Mouse (Mus musculus) stomach, postnatal 0 days (tissue): ENCODE data around the gene 0610030E20Rik. TPM values are rescaled to one million over a fixed set of nuclear protein-coding genes. Genes with fewer than 3 reads are reported as not detected.
A peak's percentile ranks its signal among the peaks of the same experiment; 100 is the strongest.

Experiments
- ATAC-seq: fragments of 200-750 bp; cut with Nextera tagmentation; 2 replicates; pipeline ENCODE4 v1.8.0; 2017; ENCODE audit not compliant: low FRiP score, low TSS enrichment
- DNase-seq: peaks from one replicate; pipeline ENCODE4 v3.0.0-alpha.2; 2016; ENCODE audit warnings: low spot score
- H3K27ac ChIP-seq: fragments of 300-500 bp; sonication (generic); replicated peaks from 2 replicates; pipeline ENCODE4 v1.5.1; 2014; ENCODE audit warnings: mild to moderate bottlenecking, control low read depth
- H3K27me3 ChIP-seq: fragments of 300-500 bp; sonication (generic); 2 replicates; pipeline ENCODE4 v1.6.1; 2014; ENCODE audit warnings: low read length; ENCODE audit not compliant: control insufficient read depth, insufficient read depth
- H3K36me3 ChIP-seq: fragments of 300-500 bp; sonication (generic); 2 replicates; pipeline ENCODE4 v1.6.1; 2014; ENCODE audit warnings: low read length, mixed read lengths; ENCODE audit not compliant: control insufficient read depth, insufficient read depth
- H3K4me1 ChIP-seq: fragments of 300-500 bp; sonication (generic); replicated peaks from 2 replicates; pipeline ENCODE4 v1.6.1; 2014; ENCODE audit warnings: antibody characterized with exemption; ENCODE audit not compliant: control insufficient read depth, insufficient read depth
- H3K4me2 ChIP-seq: fragments of 300-500 bp; sonication (generic); replicated peaks from 2 replicates; pipeline ENCODE4 v1.6.1; 2014; ENCODE audit warnings: low read depth, mild to moderate bottlenecking, control low read depth, moderate library complexity
- H3K4me3 ChIP-seq: fragments of 300-500 bp; sonication (generic); 2 replicates; pipeline ENCODE4 v1.5.1; 2014; ENCODE audit warnings: low read depth, low read length, control low read depth
- H3K9ac ChIP-seq: fragments of 300-500 bp; sonication (generic); 2 replicates; pipeline ENCODE4 v1.6.1; 2014; ENCODE audit warnings: mild to moderate bottlenecking, low read length, control low read depth, mixed read lengths
- H3K9me3 ChIP-seq: fragments of 300-500 bp; sonication (generic); 2 replicates; pipeline ENCODE4 v1.6.1; 2016; ENCODE audit warnings: low read length; ENCODE audit not compliant: control insufficient read depth
- CTCF ChIP-seq: IDR thresholded peaks from 2 replicates; pipeline ENCODE4 v1.5.1; 2016; ENCODE audit warnings: antibody characterized with exemption, low read depth, mild to moderate bottlenecking, moderate library complexity
- EP300 ChIP-seq: optimal IDR thresholded peaks from 2 replicates; pipeline ENCODE3; 2016; ENCODE audit warnings: antibody characterized with exemption
- WGBS: fragments of 180-500 bp; shearing (Covaris S2); extraction: QIAGEN DNeasy Blood & Tissue Kit; methylation state at CpG from one replicate; pipeline ENCODE4 v1.1.7; 2014; 5-methylcytosine and 5-hydroxymethylcytosine counted together
- polyA plus RNA-seq: library from polyadenylated mRNA; unstranded; fragments of >200 nt; fragmentation: Nextera tagmentation; extraction: Ambion mirVana; gene quantifications from 2 replicates; pipeline ENCODE4 v1.2.1, GENCODE M21; 2015

Gene 0610030E20Rik
- polyA plus RNA-seq, 1 experiment from 2014 or later, result 19.6 TPM

DNA sequence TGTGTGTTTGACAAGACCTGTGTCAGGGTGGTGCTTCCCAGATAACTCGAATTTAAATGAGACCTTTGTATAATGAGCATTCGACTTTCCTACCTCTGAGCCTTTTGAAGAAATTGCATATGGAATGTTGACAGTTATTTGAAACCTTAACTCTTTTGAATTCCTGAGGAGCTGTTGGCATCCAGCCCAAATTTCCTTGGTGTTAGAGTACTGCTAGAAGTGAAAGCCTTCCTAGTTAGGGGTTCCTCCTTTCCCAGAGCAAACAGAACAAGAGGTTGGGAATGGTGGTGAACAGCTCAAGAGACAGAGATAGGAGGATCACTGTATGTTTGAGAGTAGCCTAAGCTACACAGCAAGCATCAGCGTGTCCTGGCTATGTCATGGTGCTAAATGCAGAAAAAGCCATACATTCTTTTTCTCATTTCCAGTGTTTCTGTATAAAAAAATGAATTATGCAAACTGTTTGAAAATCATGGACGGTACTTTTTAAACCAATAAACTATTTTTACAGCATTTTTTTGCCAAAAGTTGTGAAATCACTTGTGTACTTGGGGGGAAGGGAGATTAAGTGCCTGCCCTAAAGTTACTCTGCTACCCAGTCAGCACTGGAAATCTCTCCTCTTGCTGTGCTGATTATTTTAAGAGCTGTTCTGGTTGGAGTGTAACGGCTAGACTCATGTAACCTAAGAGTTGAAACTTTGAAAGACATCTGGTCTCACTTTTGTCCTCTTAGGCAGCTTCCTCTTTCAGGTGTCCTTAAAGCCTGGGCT lies 5.7 kb downstream of the 0610030E20Rik start:
- H3K36me3 ChIP-seq, result peaks cover 6% of the 10 kb centered on the region; the same call in 1 of the 2 replicates
- H3K4me1 ChIP-seq, result peaks cover 3% of the 10 kb centered on the region; the same call in 1 of the 2 replicates
- DNase-seq, result no peak
- no peak overlapping the region for H3K4me2 ChIP-seq
- no peak for ATAC-seq
- H3K9me3 ChIP-seq, result no peaks in the 10 kb centered on the region
- 50% methylated on average over 5 of the region's 5 CpGs for WGBS
- no peak overlapping the region for H3K9ac ChIP-seq
- no peak overlapping the region for H3K4me3 ChIP-seq
- TF ChIP-seq EP300, result no peak
- TF ChIP-seq CTCF, result no peak
- no peaks in the 10 kb centered on the region for H3K27me3 ChIP-seq
- no peak overlapping the region for H3K27ac ChIP-seq

DNA sequence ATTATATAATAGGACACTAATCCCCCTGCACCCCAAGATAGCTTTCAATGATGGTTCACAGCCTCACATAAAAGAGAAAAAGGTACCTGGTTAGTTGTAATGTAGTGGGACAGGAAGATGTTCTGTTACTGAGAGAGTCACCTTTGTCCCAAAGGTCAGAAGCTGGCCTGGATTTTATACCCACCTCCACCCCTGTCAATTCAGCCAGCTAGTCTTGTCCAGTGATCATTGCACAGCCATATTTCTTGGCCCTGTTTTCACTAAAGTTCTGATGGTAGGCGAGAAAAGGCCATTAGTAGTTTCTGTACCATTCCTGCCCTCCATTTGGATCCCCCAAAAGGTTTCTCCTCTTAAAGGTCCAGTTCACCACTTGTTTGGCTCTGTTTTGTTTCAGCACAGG lies 6.9 kb downstream of the 0610030E20Rik start:
- no peak for TF ChIP-seq CTCF
- TF ChIP-seq EP300, result no peak
- 88% methylated on average over 1 of the region's 1 CpGs for WGBS

DNA sequence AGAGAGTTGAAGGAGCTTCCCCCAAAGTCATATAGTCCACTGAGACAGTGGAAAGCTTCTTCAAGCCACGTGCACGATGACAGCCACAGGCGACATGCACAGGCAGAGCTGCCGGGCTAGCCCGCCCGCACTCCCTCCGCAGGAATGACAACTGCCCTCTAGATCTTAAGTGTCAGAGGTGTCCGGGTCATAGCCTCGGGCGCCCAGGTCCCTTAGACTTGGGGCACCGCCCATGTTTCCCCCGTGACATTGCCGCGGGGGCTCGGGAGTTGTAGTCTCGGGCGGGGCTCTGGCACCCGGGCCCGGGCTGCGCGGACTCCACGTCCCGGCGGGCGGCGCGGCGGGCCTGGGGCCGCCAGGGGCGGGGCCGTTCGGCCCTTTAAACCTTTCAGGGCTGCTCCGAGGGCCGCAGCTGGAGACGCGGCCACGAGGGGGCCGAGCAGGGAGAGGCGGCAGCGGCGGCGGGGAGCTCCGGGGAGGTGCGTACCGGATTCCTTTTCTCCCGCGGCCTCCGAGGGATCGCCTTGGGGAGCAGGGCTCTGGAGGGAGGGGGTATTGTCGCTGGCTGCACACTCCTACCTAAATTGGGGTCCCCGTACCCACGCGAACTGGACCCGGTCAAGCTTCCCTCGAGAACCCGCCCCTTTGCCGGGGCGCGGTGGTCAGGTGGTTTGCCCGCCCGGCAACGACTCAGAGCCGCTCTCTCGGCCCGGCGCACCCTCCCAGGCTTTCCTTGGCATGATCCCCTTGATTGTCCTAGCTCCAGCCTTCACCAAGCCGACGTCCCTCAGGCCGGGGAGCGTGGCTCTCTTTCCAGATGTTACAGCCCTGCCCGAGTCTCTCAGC lies 8.2 kb downstream of the 0610030E20Rik start, which contains the start of gene Tmem150a:
Tmem150a (plus strand) TSS at position 382 of the 846 bp plus-strand sequence.
- Histone ChIP-seq H3K9me3 (no peaks in the 10 kb centered on the region), H3K9ac (peak within 1 kb of the TSS; percentile 61), H3K4me2 (peak within 1 kb of the TSS; percentile 86), H3K36me3 (peaks cover 8% of the 10 kb centered on the region; the same call in 1 of the 2 replicates), H3K4me1 (peaks cover 3% of the 10 kb centered on the region; the same call in 1 of the 2 replicates), H3K4me3 (peak within 1 kb of the TSS; percentile 63), H3K27ac (peak within 1 kb of the TSS; percentile 63), H3K27me3 (no peaks in the 10 kb centered on the region)
- peak; percentile 86 for ATAC-seq
- TF ChIP-seq EP300 (no peak), CTCF (peak; percentile 63)
- peak; percentile 85 for DNase-seq
- WGBS, result under 1% methylated on average over 58 of the region's 71 CpGs

More for the DNA sequence above, 6.9 kb downstream of the 0610030E20Rik start:
- no peaks in the 10 kb centered on the region for H3K9me3 ChIP-seq
- no peak overlapping the region for H3K4me3 ChIP-seq
- no peaks in the 10 kb centered on the region for H3K27me3 ChIP-seq
- peaks cover 9% of the 10 kb centered on the region; the same call in 1 of the 2 replicates for H3K36me3 ChIP-seq
- no peak overlapping the region for H3K27ac ChIP-seq
- no peak overlapping the region for H3K9ac ChIP-seq
- H3K4me1 ChIP-seq, result peaks cover 3% of the 10 kb centered on the region; the same call in 1 of the 2 replicates
- no peak for ATAC-seq
- no peak overlapping the region for H3K4me2 ChIP-seq
- DNase-seq, result no peak

DNA sequence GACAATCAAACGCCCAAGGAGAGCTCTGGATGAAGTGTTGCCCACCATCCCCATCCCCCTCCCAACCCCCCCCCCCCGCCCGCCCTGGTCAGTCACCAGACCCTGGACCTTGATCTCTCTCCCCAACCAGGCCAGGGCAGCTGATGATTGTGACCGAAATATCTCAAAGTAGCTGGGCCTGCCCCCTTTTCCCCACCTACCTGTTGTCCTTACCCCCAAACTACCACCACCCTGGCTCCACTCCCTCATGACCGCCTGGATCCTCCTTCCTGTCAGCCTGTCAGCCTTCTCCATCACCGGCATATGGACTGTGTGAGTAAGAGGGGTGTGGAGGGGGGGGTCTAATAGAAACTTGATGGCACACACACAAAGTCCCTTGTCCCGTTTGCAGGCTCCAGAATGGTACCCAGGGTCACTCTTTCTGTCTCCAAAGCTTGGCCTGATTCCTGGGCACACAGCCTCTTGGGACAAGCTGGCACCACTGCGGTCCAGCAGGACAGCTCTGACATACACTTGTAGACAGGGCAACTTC lies 8.9 kb downstream of the 0610030E20Rik start:
- WGBS, result 41% methylated on average over 8 of the region's 8 CpGs
- Histone ChIP-seq H3K4me2 (peak overlapping the region; percentile 86), H3K9ac (peak overlapping the region; percentile 61), H3K4me1 (peaks cover 7% of the 10 kb centered on the region; the same call in 1 of the 2 replicates), H3K27ac (no peak overlapping the region), H3K4me3 (peak overlapping the region; percentile 63), H3K9me3 (no peaks in the 10 kb centered on the region), H3K27me3 (no peaks in the 10 kb centered on the region), H3K36me3 (0 out of 2 replicates have a peak, but pooled peaks cover 4% of the 10 kb centered on the region)
- no peak for ATAC-seq
- TF ChIP-seq CTCF (no peak), EP300 (no peak)
- DNase-seq, result no peak

DNA sequence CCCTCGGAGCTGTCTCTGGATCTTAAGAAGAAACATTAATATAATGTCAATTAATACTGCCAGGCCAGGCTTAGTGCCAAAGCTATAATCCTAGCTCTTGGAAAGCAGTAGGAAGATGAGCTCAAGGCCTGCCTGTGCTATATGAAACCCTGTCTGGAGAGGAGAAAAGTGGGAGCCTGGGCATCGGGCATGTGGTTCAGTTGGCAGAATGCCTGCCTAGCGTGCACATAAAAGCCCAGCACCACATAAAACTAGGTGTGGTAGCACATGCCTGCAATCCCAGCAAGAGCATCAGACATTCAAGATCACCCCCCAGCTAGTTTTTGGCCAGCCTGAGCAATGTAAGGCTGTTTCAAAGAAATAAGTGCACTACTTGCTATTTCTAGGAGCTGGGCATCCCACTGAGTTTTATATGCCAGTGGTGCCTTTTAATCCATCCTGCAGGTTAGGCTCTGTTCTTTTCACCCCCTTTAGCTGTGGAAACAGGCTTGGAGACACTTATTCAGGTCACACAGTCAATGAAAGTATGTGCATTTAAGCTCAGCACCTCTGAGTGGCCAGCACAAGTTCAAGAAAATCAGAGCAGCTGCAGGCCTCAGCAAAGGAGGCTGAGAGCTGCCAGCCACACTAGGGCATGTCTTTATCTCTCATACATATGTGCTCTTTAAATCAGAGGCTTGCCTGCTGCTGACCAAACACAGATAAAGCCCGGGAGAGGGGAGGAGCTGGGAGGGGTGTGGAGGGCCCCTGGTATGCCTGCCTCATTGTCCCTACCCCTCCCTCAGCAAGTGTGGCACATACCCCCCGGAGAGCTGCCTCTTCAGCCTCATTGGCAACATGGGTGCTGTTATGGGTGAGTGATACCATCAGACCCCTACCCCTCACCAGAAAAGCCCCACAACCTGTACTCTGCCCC lies 10.3 kb downstream of the 0610030E20Rik start:
- no peak for ATAC-seq
- no peak overlapping the region for H3K4me3 ChIP-seq
- 28% methylated on average over 5 of the region's 5 CpGs for WGBS
- DNase-seq, result peak; percentile 70
- no peak for TF ChIP-seq CTCF
- no peak for TF ChIP-seq EP300
- H3K27me3 ChIP-seq, result no peaks in the 10 kb centered on the region
- H3K27ac ChIP-seq, result no peak overlapping the region; the same call in 1 of the 2 replicates
- no peak overlapping the region for H3K9ac ChIP-seq
- no peaks in the 10 kb centered on the region for H3K9me3 ChIP-seq
- peaks cover 13% of the 10 kb centered on the region for H3K4me1 ChIP-seq
- H3K4me2 ChIP-seq, result no peak overlapping the region
- H3K36me3 ChIP-seq, result 0 out of 2 replicates have a peak, but pooled peaks cover 4% of the 10 kb centered on the region
